7 mouse cellular contexts compared by ENCODE assay signal in genomic region chr4:133675594-133676016, GRCm38 (mm10). TPM values are rescaled to one million over a fixed set of nuclear protein-coding genes. Genes with fewer than 3 reads are reported as not detected.
DNase-seq lines count a peak whose midpoint lies in the region; ATAC-seq lines count a peak whose summit lies in the region.

No protein-coding gene starts in this region.

- peak; percentile 9; the same call in 1 of the 2 replicates for ATAC-seq in intestine, embryonic 15.5 days
- peak; percentile 11 for ATAC-seq in liver, embryonic 15.5 days (ENCODE audit: insufficient read depth)
- peak; percentile 29; the same call in 1 of the 2 replicates for ATAC-seq in neural tube, embryonic 13.5 days (ENCODE audit: low read depth)

- H3K36me3 ChIP-seq in intestine, embryonic 15.5 days, result peaks cover 13% of the 10 kb centered on the region
- peaks cover 22% of the 10 kb centered on the region for H3K36me3 ChIP-seq in liver, embryonic 15.5 days (replicated peaks)
- H3K36me3 ChIP-seq in neural tube, embryonic 13.5 days, result peaks cover 20% of the 10 kb centered on the region

- H3K9me3 ChIP-seq in intestine, embryonic 15.5 days, result no peaks in the 10 kb centered on the region
- no peaks in the 10 kb centered on the region for H3K9me3 ChIP-seq in liver, embryonic 15.5 days (replicated peaks)
- H3K9me3 ChIP-seq in neural tube, embryonic 13.5 days, result no peaks in the 10 kb centered on the region

- WGBS in intestine, embryonic 15.5 days, result 6% methylated on average over 5 of the region's 5 CpGs
- WGBS in liver, embryonic 15.5 days (ENCODE audit: insufficient replicate concordance), result 23% methylated on average over 5 of the region's 5 CpGs
- 3% methylated on average over 5 of the region's 5 CpGs for WGBS in neural tube, embryonic 13.5 days

- H3K4me3 ChIP-seq in intestine, embryonic 15.5 days (replicated peaks), result no peak overlapping the region
- no peak overlapping the region for H3K4me3 ChIP-seq in liver, embryonic 15.5 days (replicated peaks)
- no peak overlapping the region for H3K4me3 ChIP-seq in neural tube, embryonic 13.5 days

- peak overlapping the region; percentile 58; the same call in 1 of the 2 replicates for H3K27ac ChIP-seq in intestine, embryonic 15.5 days
- peak overlapping the region; percentile 98 for H3K27ac ChIP-seq in liver, embryonic 15.5 days (replicated peaks)
- H3K27ac ChIP-seq in neural tube, embryonic 13.5 days (replicated peaks), result peak overlapping the region; percentile 74

- H3K4me1 ChIP-seq in intestine, embryonic 15.5 days (replicated peaks), result peaks cover 36% of the 10 kb centered on the region
- H3K4me1 ChIP-seq in liver, embryonic 15.5 days (replicated peaks), result peaks cover 69% of the 10 kb centered on the region
- H3K4me1 ChIP-seq in neural tube, embryonic 13.5 days (replicated peaks), result peaks cover 58% of the 10 kb centered on the region

- H3K4me2 ChIP-seq in intestine, embryonic 15.5 days (replicated peaks), result no peak overlapping the region; the same call in 1 of the 2 replicates
- H3K4me2 ChIP-seq in liver, embryonic 15.5 days, result no peak overlapping the region
- 0 out of 2 replicates have a peak overlapping the region, but pooled peaks have one; percentile 3 for H3K4me2 ChIP-seq in neural tube, embryonic 13.5 days

- peak; percentile 61 for DNase-seq in adipocyte (ENCODE audit: low spot score)
- DNase-seq in cerebellum, adult 9-11 months, result peak; percentile 59
- DNase-seq in gastrocnemius, postnatal 10 days, result peak; percentile 45
- no peak for DNase-seq in spleen, postnatal 36 days (ENCODE audit: low spot score in 2 of 2)

- H3K9ac ChIP-seq in intestine, embryonic 15.5 days, result no peak overlapping the region
- no peak overlapping the region for H3K9ac ChIP-seq in liver, embryonic 15.5 days
- no peak overlapping the region for H3K9ac ChIP-seq in neural tube, embryonic 13.5 days

- H3K27me3 ChIP-seq in intestine, embryonic 15.5 days (replicated peaks), result no peaks in the 10 kb centered on the region
- no peaks in the 10 kb centered on the region for H3K27me3 ChIP-seq in liver, embryonic 15.5 days
- no peaks in the 10 kb centered on the region for H3K27me3 ChIP-seq in neural tube, embryonic 13.5 days

RNA-seq across cellular contexts. Expression of gene Pigv, which starts 3.2 kb away (rescaled TPM):
- 10 to 100 TPM; 10.2 to 10.6 TPM for total RNA-seq in gastrocnemius, postnatal 10 days (2021)
- 16.9 and 17.7 TPM in 2 replicates for polyA plus RNA-seq in intestine, embryonic 15.5 days (2015; fragmentation: Nextera tagmentation; extraction: Ambion mirVana)
- 5.5 and 6.3 TPM in 2 replicates for polyA plus RNA-seq in liver, embryonic 15.5 days (2015; fragmentation: Nextera tagmentation; extraction: Ambion mirVana)
- 12.3 and 14.2 TPM in 2 replicates for polyA plus RNA-seq in neural tube, embryonic 13.5 days (2015; fragmentation: Nextera tagmentation; extraction: Ambion mirVana)

RNA-seq across cellular contexts. Expression of gene Zdhhc18, which starts 25.7 kb away (rescaled TPM):
- total RNA-seq in gastrocnemius, postnatal 10 days (2021), result 10 to 100 TPM; 21.6 to 27.6 TPM
- 2.0 and 4.1 TPM in 2 replicates for polyA plus RNA-seq in intestine, embryonic 15.5 days (2015; fragmentation: Nextera tagmentation; extraction: Ambion mirVana)
- polyA plus RNA-seq in liver, embryonic 15.5 days (2015; fragmentation: Nextera tagmentation; extraction: Ambion mirVana), result 1.2 and 1.9 TPM in 2 replicates
- polyA plus RNA-seq in neural tube, embryonic 13.5 days (2015; fragmentation: Nextera tagmentation; extraction: Ambion mirVana), result 2.8 and 4.3 TPM in 2 replicates

Comparison
In these comparisons a context has a peak if more than half of its experiments do, and no peak if none do; other contexts are left out.
1. DNase-seq: peak in adipocyte (single experiment), cerebellum, adult 9-11 months (single experiment) and gastrocnemius, postnatal 10 days (single experiment); none in spleen, postnatal 36 days (0 of 2).
2. Peak in every context shown above with its lines, with median percentiles within 50 percentile points of each other: ATAC-seq and H3K27ac ChIP-seq.